Mouse (Mus musculus) CH12.LX (cell line): Measurements from ENCODE around the gene Dnlz. TPM values are rescaled to one million over a fixed set of nuclear protein-coding genes. Genes with fewer than 3 reads are reported as not detected.

ENCODE experiments used
- DNase-seq: peaks from one replicate; pipeline ENCODE4 v3.0.0-alpha.2; 2013; ENCODE audit errors: extremely low read depth
- H3K27ac ChIP-seq: 2 replicates; pipeline ENCODE4 v1.5.1; 2012; ENCODE audit warnings: low read depth, mild to moderate bottlenecking, control low read depth, moderate library complexity; ENCODE audit not compliant: insufficient read depth
- H3K27me3 ChIP-seq: replicated peaks from 2 replicates; pipeline ENCODE3; 2012; ENCODE audit warnings: inconsistent platforms
- H3K36me3 ChIP-seq, 2 experiments: replicated peaks in 1 of 2; 2 replicates each; pipeline versions ENCODE3 to v1.6.1; 2012; ENCODE audit warnings: inconsistent platforms in 1 of 2, low read length in 1 of 2, mild to moderate bottlenecking in 1 of 2, mixed read lengths in 1 of 2, moderate library complexity in 1 of 2; ENCODE audit not compliant: control insufficient read depth in 1 of 2, insufficient read depth in 1 of 2
- H3K4me1 ChIP-seq, 2 experiments: 2 replicates each; pipeline ENCODE4 v1.6.1; 2012; ENCODE audit warnings: inconsistent platforms in 1 of 2, moderate library complexity in 1 of 2; ENCODE audit not compliant: insufficient read depth in 2 of 2, control insufficient read depth in 1 of 2
- H3K4me2 ChIP-seq: 2 replicates; pipeline ENCODE4 v1.6.1; 2012; ENCODE audit warnings: low read depth, mild to moderate bottlenecking, control low read depth; ENCODE audit not compliant: poor library complexity, insufficient read depth, severe bottlenecking
- H3K4me3 ChIP-seq, 3 experiments: fragments of 150-350 bp in 1 of 3; sonication (generic) in 1 of 3; replicated peaks in 1 of 3; 2 replicates each; pipeline versions ENCODE3 to v1.5.1; 2011 to 2012; ENCODE audit warnings: low read depth in 2 of 3, low read length in 2 of 3, mild to moderate bottlenecking in 2 of 3, moderate library complexity in 2 of 3, control low read depth in 1 of 3, improper control_type of control experiment in 1 of 3, inconsistent platforms in 1 of 3, mixed read lengths in 1 of 3; ENCODE audit not compliant: poor library complexity in 1 of 3
- H3K79me2 ChIP-seq: replicated peaks from 2 replicates; pipeline ENCODE4 v1.6.1; 2012; ENCODE audit warnings: mild to moderate bottlenecking, moderate library complexity; ENCODE audit not compliant: control insufficient read depth, poor library complexity, insufficient read depth, severe bottlenecking; ENCODE audit errors: extremely low read depth
- H3K9ac ChIP-seq: 2 replicates; pipeline ENCODE4 v1.6.1; 2012; ENCODE audit warnings: low read depth, mild to moderate bottlenecking, control low read depth, moderate library complexity; ENCODE audit not compliant: insufficient read depth
- H3K9me3 ChIP-seq: replicated peaks from 2 replicates; pipeline ENCODE3; 2012; ENCODE audit warnings: low read length, inconsistent platforms, mixed read lengths
- BHLHE40 ChIP-seq: IDR thresholded peaks from 2 replicates; pipeline ENCODE4 v1.6.1; 2011; ENCODE audit warnings: mild to moderate bottlenecking, low read depth, low read length, improper control_type of control experiment
- CHD2 ChIP-seq: IDR thresholded peaks from 2 replicates; pipeline ENCODE4 v1.6.1; 2011; ENCODE audit warnings: low read length, improper control_type of control experiment
- CTCF ChIP-seq, 2 experiments: IDR thresholded peaks in 1 of 2; conservative IDR thresholded peaks in 1 of 2; 2 replicates each; pipeline ENCODE4 v1.5.1; 2011 to 2012; ENCODE audit warnings: low read depth in 2 of 2, low read length in 2 of 2, improper control_type of control experiment in 1 of 2, inconsistent platforms in 1 of 2, mild to moderate bottlenecking in 1 of 2, moderate library complexity in 1 of 2
- E2F4 ChIP-seq: IDR thresholded peaks from 2 replicates; pipeline ENCODE4 v1.6.1; 2011; ENCODE audit warnings: low read depth, low read length, improper control_type of control experiment; ENCODE audit not compliant: insufficient replicate concordance
- EP300 ChIP-seq: IDR thresholded peaks from 2 replicates; pipeline ENCODE4 v1.6.1; 2011; ENCODE audit warnings: low read length, improper control_type of control experiment
- ETS1 ChIP-seq: conservative IDR thresholded peaks from 2 replicates; pipeline ENCODE4 v1.6.1; 2012; ENCODE audit warnings: low read depth, mild to moderate bottlenecking, inconsistent platforms, low read length, improper control_type of control experiment, moderate library complexity
- GABPA ChIP-seq: IDR thresholded peaks from 2 replicates; pipeline ENCODE4 v1.6.1; 2012; ENCODE audit warnings: low read depth, low read length, improper control_type of control experiment, inconsistent platforms; ENCODE audit not compliant: insufficient replicate concordance
- IRF4 ChIP-seq: IDR thresholded peaks from 2 replicates; pipeline ENCODE4 v1.6.1; 2014; ENCODE audit warnings: low read depth, mild to moderate bottlenecking, inconsistent platforms, low read length, improper control_type of control experiment
- JUND ChIP-seq: conservative IDR thresholded peaks from 2 replicates; pipeline ENCODE4 v1.6.1; 2011; ENCODE audit warnings: low read depth, low read length, improper control_type of control experiment
- MAFK ChIP-seq: IDR thresholded peaks from 2 replicates; pipeline ENCODE4 v1.6.1; 2011; ENCODE audit warnings: low read length, improper control_type of control experiment; ENCODE audit not compliant: insufficient replicate concordance
- MAX ChIP-seq: IDR thresholded peaks from 2 replicates; pipeline ENCODE4 v1.6.1; 2011; ENCODE audit warnings: low read length, improper control_type of control experiment
- MAZ ChIP-seq: IDR thresholded peaks from 2 replicates; pipeline ENCODE4 v1.6.1; 2012; ENCODE audit warnings: low read depth, mild to moderate bottlenecking, inconsistent platforms, low read length, improper control_type of control experiment, moderate library complexity
- PAX5 ChIP-seq: IDR thresholded peaks from 2 replicates; pipeline ENCODE4 v1.6.1; 2012; ENCODE audit warnings: low read length, inconsistent platforms, mixed read lengths
- POLR2A ChIP-seq: IDR thresholded peaks from 2 replicates; pipeline ENCODE4 v1.6.1; 2011; ENCODE audit warnings: low read depth, mild to moderate bottlenecking, improper control_type of control experiment, low read length
- RAD21 ChIP-seq: IDR thresholded peaks from 2 replicates; pipeline ENCODE4 v1.6.1; 2011; ENCODE audit warnings: low read depth, mild to moderate bottlenecking, low read length, improper control_type of control experiment, moderate library complexity
- RCOR1 ChIP-seq: conservative IDR thresholded peaks from 2 replicates; pipeline ENCODE4 v1.6.1; 2012; ENCODE audit warnings: low read depth, mild to moderate bottlenecking, inconsistent platforms, low read length, improper control_type of control experiment
- SMC3 ChIP-seq: IDR thresholded peaks from 2 replicates; pipeline ENCODE4 v1.6.1; 2011; ENCODE audit warnings: low read depth, low read length, improper control_type of control experiment
- TBP ChIP-seq: conservative IDR thresholded peaks from 2 replicates; pipeline ENCODE4 v1.6.1; 2011; ENCODE audit warnings: low read depth, low read length, improper control_type of control experiment
- TCF12 ChIP-seq: IDR thresholded peaks from 2 replicates; pipeline ENCODE4 v1.6.1; 2014; ENCODE audit warnings: low read depth, mild to moderate bottlenecking, inconsistent platforms, low read length, improper control_type of control experiment
- ZKSCAN1 ChIP-seq: IDR thresholded peaks from 2 replicates; pipeline ENCODE4 v1.6.1; 2012; ENCODE audit warnings: low read depth, inconsistent platforms, low read length, improper control_type of control experiment, borderline replicate concordance
- ZNF384 ChIP-seq: IDR thresholded peaks from 2 replicates; pipeline ENCODE4 v1.6.1; 2012; ENCODE audit warnings: low read depth, low read length, improper control_type of control experiment, inconsistent platforms
- dilution Hi-C: fragments of 300-500 bp; cut with MboI; formaldehyde crosslinking; loops from 2 replicates; pipeline ENCODE4 v1.14.3; 2020; ENCODE audit warnings: low sequenced_read_pairs; ENCODE audit not compliant: extremely low pct_unique_long_range_greater_than_20kb, extremely low pct_ligation_motif_present
- in situ Hi-C: fragments of 300-500 bp; cut with MboI; formaldehyde crosslinking; loops from 3 replicates; pipeline ENCODE4 v1.14.3; 2019; ENCODE audit warnings: low sequenced_read_pairs, low pct_ligation_motif_present, low pct_unique_long_range_greater_than_20kb, mixed read lengths
- polyA plus RNA-seq: library from polyadenylated mRNA; unstranded; fragments of >175 nt; gene quantifications from 2 replicates; pipeline ENCODE4 v1.2.1, GENCODE M21; 2012; ENCODE audit warnings: low read depth; ENCODE audit not compliant: insufficient read length
- total RNA-seq, 2 experiments: library from RNA; depleted of rRNA; stranded (reverse); fragments of 300-350 nt in 1 of 2; fragments of >200 nt in 1 of 2; gene quantifications; 2 replicates each; pipeline ENCODE4 v1.2.3; 2012 to 2014

Gene Dnlz
- total and polyA plus RNA-seq, 3 experiments = 15.1 to 17.8 (median 17.1) TPM

GRCm38 (mm10) chr2:26317371-26317770 lies 34.5 kb downstream of the Dnlz start:
- dilution Hi-C loops = no loop called here
- H3K4me1 ChIP-seq = peaks cover 11 to 21% of the 10 kb centered on the region in 2 experiments
- peaks cover 72% of the 10 kb centered on the region for H3K27me3 ChIP-seq

DNA sequence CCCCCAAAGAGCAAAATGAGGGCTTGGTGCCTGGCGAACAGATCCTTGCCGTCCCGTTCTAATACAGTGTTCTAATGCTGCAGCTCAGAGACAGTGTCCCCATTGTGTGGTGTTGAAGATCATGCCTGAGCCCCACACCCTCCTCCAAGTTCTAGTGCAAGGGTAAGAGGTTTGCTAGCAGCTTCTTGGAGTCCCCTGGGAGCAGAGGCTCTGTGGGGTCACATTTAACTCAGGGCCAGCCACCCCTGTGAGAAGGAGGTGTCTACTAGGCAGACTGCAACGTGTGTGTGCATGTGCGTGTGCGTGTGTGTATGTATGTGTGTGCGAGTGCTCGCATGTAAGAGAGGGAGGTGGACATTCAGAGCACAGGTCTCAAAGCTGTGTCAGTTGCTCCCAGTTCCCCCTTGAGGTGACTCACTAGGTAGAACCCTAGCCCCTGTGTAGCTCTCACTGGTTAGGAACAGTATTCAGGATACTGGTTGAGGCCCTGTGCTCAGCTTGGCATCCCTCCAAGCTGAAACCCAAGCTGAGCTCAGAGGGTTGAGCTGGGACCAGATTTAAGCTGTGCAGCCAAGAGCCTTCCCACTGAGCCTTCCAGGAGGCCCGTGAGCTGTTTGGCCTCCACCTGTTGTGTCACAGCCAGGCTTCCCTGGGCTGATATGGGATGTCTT lies 35.2 kb downstream of the Dnlz start:
- dilution Hi-C loops = no loop called here

More at GRCm38 (mm10) chr2:26317371-26317770, 34.5 kb downstream of the Dnlz start:
- TF ChIP-seq ZNF384 (no peak), SMC3 (no peak), TBP (no peak), CTCF (conservative IDR thresholded peaks at IDR 0.05 in 1 of 2, IDR thresholded peaks at IDR 0.05 in 1 of 2; ENCODE audit: low read depth in 2 of 2, low read length in 2 of 2) (no peak), BHLHE40 (no peak), PAX5 (no peak)
- Histone ChIP-seq H3K27ac (no peak overlapping the region), H3K36me3 (no peaks in the 10 kb centered on the region), H3K4me3 (no peak overlapping the region), H3K79me2 (no peaks in the 10 kb centered on the region), H3K9ac (no peak overlapping the region), H3K4me2 (no peak overlapping the region), H3K9me3 (no peaks in the 10 kb centered on the region)
- in situ Hi-C loops = no loop called here
- no peak for DNase-seq

More for the DNA sequence above, 35.2 kb downstream of the Dnlz start:
- Histone ChIP-seq H3K4me1 (peaks cover 13 to 25% of the 10 kb centered on the region in 2 experiments), H3K4me2 (no peak overlapping the region), H3K9me3 (no peaks in the 10 kb centered on the region), H3K36me3 (no peaks in the 10 kb centered on the region), H3K9ac (no peak overlapping the region), H3K27me3 (peaks cover 69% of the 10 kb centered on the region), H3K79me2 (no peaks in the 10 kb centered on the region), H3K27ac (no peak overlapping the region), H3K4me3 (no peak overlapping the region)
- DNase-seq = no peak
- in situ Hi-C loops = no loop called here
- TF ChIP-seq MAX (no peak), ZNF384 (no peak), CHD2 (no peak), ZKSCAN1 (no peak), EP300 (no peak), BHLHE40 (no peak), IRF4 (no peak), POLR2A (no peak), JUND (no peak), GABPA (no peak), RCOR1 (no peak), MAZ (no peak), RAD21 (no peak), CTCF (conservative IDR thresholded peaks at IDR 0.05 in 1 of 2, IDR thresholded peaks at IDR 0.05 in 1 of 2; ENCODE audit: low read depth in 2 of 2, low read length in 2 of 2) (no peak), MAFK (no peak), E2F4 (no peak), ETS1 (no peak), TCF12 (no peak), SMC3 (no peak)
